Mouse (Mus musculus): Measurements from ENCODE around the gene Birc6. TPM values are rescaled to one million over a fixed set of nuclear protein-coding genes. Genes with fewer than 3 reads are reported as not detected.

Gene Birc6
- polyA plus RNA-seq, 1 experiment = 103 TPM

DNA sequence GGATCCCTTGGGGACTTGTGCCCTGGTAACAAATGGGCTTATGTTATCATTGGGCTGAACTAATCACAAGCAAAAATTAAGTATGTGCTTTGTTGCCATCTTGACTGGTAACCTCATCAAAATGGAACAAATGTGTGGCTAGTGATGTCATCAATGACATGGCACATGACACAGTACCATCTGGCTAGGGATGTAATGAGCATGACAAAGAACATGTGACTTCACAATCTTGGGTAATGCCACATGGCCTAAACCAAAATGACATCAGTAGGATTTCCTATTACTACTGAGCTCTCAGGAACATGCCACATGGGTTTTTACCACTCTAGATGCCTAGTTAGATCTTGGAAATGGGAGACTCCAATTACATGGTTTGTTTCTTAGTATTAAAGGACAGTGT is 27.0 kb upstream of the Birc6 start:
- TF ChIP-seq POLR2A (IDR thresholded peaks at IDR 0.05; ENCODE audit: low read depth, low read length) (no peak), CTCF (IDR thresholded peaks at IDR 0.05; ENCODE audit: extremely low read depth, insufficient read depth, insufficient read length, insufficient replicate concordance) (no peak)
- Histone ChIP-seq H3K27me3 (ENCODE audit: control insufficient read depth, insufficient read depth, low read length) (no peaks in the 10 kb centered on the region), H3K4me1 (ENCODE audit: control insufficient read depth, insufficient read depth, insufficient read length) (no peaks in the 10 kb centered on the region), H3K36me3 (ENCODE audit: control insufficient read depth, insufficient read depth, low read length) (peaks cover 15% of the 10 kb centered on the region), H3K27ac (ENCODE audit: insufficient read depth, low read length) (no peak overlapping the region), H3K4me3 (ENCODE audit: extremely low read depth, insufficient read depth, insufficient read length) (no peak overlapping the region)
- no peak for DNase-seq (ENCODE audit: low read depth in 1 of 2, low spot score in 2 of 2)

DNA sequence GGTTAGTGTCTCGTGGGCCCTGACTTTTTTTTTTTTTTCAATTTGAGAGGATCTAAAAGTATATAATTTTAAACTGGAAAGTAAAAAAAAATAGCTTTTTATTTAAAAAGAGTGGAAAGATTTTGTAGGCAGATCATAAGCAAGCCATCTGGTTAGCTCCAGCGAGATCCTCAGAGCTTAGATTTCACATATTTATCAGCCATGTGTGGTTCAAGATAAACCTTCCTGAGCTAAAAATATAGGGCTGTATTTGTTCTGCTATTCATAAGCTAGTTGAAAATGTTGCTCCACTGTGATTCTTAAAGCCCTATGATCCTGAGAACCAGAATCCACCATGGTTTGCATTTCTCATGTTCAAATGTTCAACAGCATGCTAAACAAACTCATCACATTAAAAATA is 20.2 kb upstream of the Birc6 start:
- TF ChIP-seq CTCF (IDR thresholded peaks at IDR 0.05; ENCODE audit: extremely low read depth, insufficient read depth, insufficient read length, insufficient replicate concordance) = no peak
- TF ChIP-seq POLR2A (IDR thresholded peaks at IDR 0.05; ENCODE audit: low read depth, low read length) = no peak
- H3K4me3 ChIP-seq (ENCODE audit: extremely low read depth, insufficient read depth, insufficient read length) = no peak overlapping the region
- no peak overlapping the region for H3K27ac ChIP-seq (ENCODE audit: insufficient read depth, low read length)
- H3K27me3 ChIP-seq (ENCODE audit: control insufficient read depth, insufficient read depth, low read length) = no peaks in the 10 kb centered on the region
- no peaks in the 10 kb centered on the region for H3K36me3 ChIP-seq (ENCODE audit: control insufficient read depth, insufficient read depth, low read length)
- DNase-seq (ENCODE audit: low read depth in 1 of 2, low spot score in 2 of 2) = no peak
- 76% methylated on average over 2 of the region's 2 CpGs for WGBS
- no peaks in the 10 kb centered on the region for H3K4me1 ChIP-seq (ENCODE audit: control insufficient read depth, insufficient read depth, insufficient read length)

- 34% methylated on average over 3 of the region's 3 CpGs for WGBS
- Histone ChIP-seq H3K36me3 (ENCODE audit: control insufficient read depth, insufficient read depth, low read length) (no peaks in the 10 kb centered on the region), H3K27ac (ENCODE audit: insufficient read depth, low read length) (no peak overlapping the region), H3K27me3 (ENCODE audit: control insufficient read depth, insufficient read depth, low read length) (no peaks in the 10 kb centered on the region), H3K4me3 (ENCODE audit: extremely low read depth, insufficient read depth, insufficient read length) (no peak overlapping the region), H3K4me1 (ENCODE audit: control insufficient read depth, insufficient read depth, insufficient read length) (no peaks in the 10 kb centered on the region)
- no peak for DNase-seq (ENCODE audit: low read depth in 1 of 2, low spot score in 2 of 2)
- TF ChIP-seq POLR2A (IDR thresholded peaks at IDR 0.05; ENCODE audit: low read depth, low read length) (no peak), CTCF (IDR thresholded peaks at IDR 0.05; ENCODE audit: extremely low read depth, insufficient read depth, insufficient read length, insufficient replicate concordance) (no peak)
These were observed 19.5 kb upstream of the Birc6 start for GRCm38 (mm10) chr17:74508600-74508999.

DNA sequence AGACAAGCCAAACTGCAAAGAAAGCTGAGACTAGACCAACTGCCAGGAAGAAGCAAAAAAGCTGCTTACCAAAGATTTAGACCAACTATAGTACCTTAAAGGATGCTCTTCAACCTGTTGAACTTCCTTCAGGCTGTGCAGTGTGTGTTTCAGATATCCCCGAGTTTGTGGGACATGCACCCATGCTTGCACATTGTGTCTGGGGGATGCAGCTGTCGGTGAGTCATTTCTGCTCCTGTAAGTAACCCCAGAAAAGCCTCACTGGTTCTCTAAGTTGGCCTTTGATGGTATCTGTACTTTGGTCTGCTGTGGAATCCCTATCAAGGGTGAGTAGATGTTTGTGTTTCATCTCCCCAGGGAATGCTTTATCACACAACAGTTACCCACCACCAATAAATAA is 15.8 kb upstream of the Birc6 start:
- H3K4me3 ChIP-seq (ENCODE audit: extremely low read depth, insufficient read depth, insufficient read length) = no peak overlapping the region
- H3K27me3 ChIP-seq (ENCODE audit: control insufficient read depth, insufficient read depth, low read length) = no peaks in the 10 kb centered on the region
- no peak overlapping the region for H3K27ac ChIP-seq (ENCODE audit: insufficient read depth, low read length)
- TF ChIP-seq CTCF (IDR thresholded peaks at IDR 0.05; ENCODE audit: extremely low read depth, insufficient read depth, insufficient read length, insufficient replicate concordance) = no peak
- no peak for TF ChIP-seq POLR2A (IDR thresholded peaks at IDR 0.05; ENCODE audit: low read depth, low read length)
- DNase-seq (ENCODE audit: low read depth in 1 of 2, low spot score in 2 of 2) = no peak
- H3K4me1 ChIP-seq (ENCODE audit: control insufficient read depth, insufficient read depth, insufficient read length) = no peaks in the 10 kb centered on the region
- WGBS = 65% methylated on average over 2 of the region's 2 CpGs
- H3K36me3 ChIP-seq (ENCODE audit: control insufficient read depth, insufficient read depth, low read length) = no peaks in the 10 kb centered on the region

- Histone ChIP-seq H3K4me1 (ENCODE audit: control insufficient read depth, insufficient read depth, insufficient read length) (no peaks in the 10 kb centered on the region), H3K4me3 (ENCODE audit: extremely low read depth, insufficient read depth, insufficient read length) (no peak overlapping the region), H3K36me3 (ENCODE audit: control insufficient read depth, insufficient read depth, low read length) (no peaks in the 10 kb centered on the region), H3K27me3 (ENCODE audit: control insufficient read depth, insufficient read depth, low read length) (no peaks in the 10 kb centered on the region), H3K27ac (ENCODE audit: insufficient read depth, low read length) (no peak overlapping the region)
- DNase-seq (ENCODE audit: low read depth in 1 of 2, low spot score in 2 of 2) = no peak
- 75% methylated on average over 8 of the region's 8 CpGs for WGBS
- TF ChIP-seq CTCF (IDR thresholded peaks at IDR 0.05; ENCODE audit: extremely low read depth, insufficient read depth, insufficient read length, insufficient replicate concordance) (no peak), POLR2A (IDR thresholded peaks at IDR 0.05; ENCODE audit: low read depth, low read length) (no peak)
These were observed 5.0 kb upstream of the Birc6 start for GRCm38 (mm10) chr17:74522797-74523723.

GRCm38 (mm10) chr17:74526117-74526516 is 2.0 kb upstream of the Birc6 start:
- Histone ChIP-seq H3K4me3 (ENCODE audit: extremely low read depth, insufficient read depth, insufficient read length) (no peak overlapping the region), H3K27ac (ENCODE audit: insufficient read depth, low read length) (no peak overlapping the region), H3K27me3 (ENCODE audit: control insufficient read depth, insufficient read depth, low read length) (no peaks in the 10 kb centered on the region), H3K36me3 (ENCODE audit: control insufficient read depth, insufficient read depth, low read length) (no peaks in the 10 kb centered on the region), H3K4me1 (ENCODE audit: control insufficient read depth, insufficient read depth, insufficient read length) (peaks cover 5% of the 10 kb centered on the region)
- DNase-seq (ENCODE audit: low read depth in 1 of 2, low spot score in 2 of 2) = no peak
- TF ChIP-seq CTCF (IDR thresholded peaks at IDR 0.05; ENCODE audit: extremely low read depth, insufficient read depth, insufficient read length, insufficient replicate concordance) = no peak
- no peak for TF ChIP-seq POLR2A (IDR thresholded peaks at IDR 0.05; ENCODE audit: low read depth, low read length)
- 90% methylated on average over 2 of the region's 2 CpGs for WGBS

Measured in spleen, adult 2 months (tissue).